Mouse (Mus musculus): Measurements from ENCODE around the gene Yars.

DNA sequence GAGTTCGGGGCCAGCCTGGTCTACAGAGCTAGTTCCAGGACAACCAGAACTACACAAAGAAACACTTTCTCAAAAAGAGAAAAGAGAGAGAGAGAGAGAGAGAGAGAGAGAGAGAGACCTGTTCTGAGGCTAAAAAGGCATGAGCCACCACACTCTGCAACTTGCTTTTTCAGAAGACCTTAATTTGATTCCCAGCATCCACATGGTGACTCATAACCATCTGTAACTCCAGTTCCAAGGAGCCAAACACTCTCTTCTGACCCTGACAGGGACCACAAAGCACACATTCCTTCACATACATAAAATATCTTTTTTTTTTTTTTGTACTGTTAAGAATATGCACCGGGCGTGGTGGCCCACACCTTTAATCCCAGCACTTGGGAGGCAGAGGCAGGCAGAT is 65.0 kb downstream of the Yars start:
- TF ChIP-seq CTCF (conservative IDR thresholded peaks at IDR 0.05; ENCODE audit: insufficient read depth, insufficient read length, low read depth, low read length) (no peak), POLR2A (IDR thresholded peaks at IDR 0.05; ENCODE audit: low read depth, low read length) (no peak)

Data from kidney, adult 2 months (tissue).